Mouse (Mus musculus) urinary bladder, adult 18-20 months (tissue): ENCODE results near the gene Pms2.

Source experiments
- DNase-seq, 2 experiments: peaks; one replicate each; pipeline ENCODE4 v3.0.0; 2022; ENCODE audit warnings: low spot score in 2 of 2, mixed read lengths in 2 of 2

The Pms2 gene

DNA sequence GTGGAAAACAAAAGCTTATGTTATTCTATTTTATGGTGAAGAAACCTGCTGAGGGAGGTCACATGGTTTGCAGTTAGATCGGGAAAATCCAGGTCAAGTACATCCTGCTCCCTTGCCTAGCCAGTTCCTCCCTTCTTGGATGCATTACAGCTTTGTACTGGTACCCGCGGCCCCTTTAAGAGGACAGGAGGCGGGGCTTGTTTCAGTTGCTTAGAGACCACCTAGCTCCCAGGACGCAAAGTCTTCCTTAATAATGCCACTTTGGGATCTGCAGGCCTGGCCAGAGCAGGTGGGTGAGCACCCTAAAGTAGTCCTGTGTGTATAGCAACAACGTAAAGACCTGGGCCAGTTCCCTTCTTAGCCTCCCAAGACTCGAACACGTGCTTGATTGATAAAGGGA is 23.1 kb downstream of the Pms2 start, which contains the start of gene Rsph10b:
TSS of gene Rsph10b (plus strand) at position 205 of the 400 bp plus-strand sequence.
- DNase-seq, result no peak

DNA sequence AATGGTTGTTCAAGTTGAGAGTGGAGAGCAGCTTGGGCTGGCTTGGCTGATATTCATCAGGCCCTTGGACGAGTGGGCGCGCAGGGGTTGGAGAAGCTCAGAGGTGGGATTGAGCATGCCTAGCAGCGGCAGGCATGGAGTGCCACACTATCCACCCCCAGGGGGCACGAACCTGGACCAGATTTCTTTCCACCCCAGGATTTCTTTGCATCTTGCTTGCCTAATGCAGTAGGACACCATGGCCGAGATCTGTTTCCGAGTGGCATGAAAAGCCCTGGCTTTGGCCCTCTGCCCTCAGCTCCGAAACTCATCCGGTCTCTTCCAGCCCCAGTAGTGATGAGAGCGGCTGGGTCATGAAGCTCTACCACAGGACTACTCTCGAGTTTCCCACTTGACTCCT is 23.6 kb downstream of the Pms2 start:
- no peak for DNase-seq

- no peak for DNase-seq
Observed at GRCm38 (mm10) chr5:143933875-143934274, 24.1 kb downstream of the Pms2 start.

GRCm38 (mm10) chr5:143936156-143936555 is 26.4 kb downstream of the Pms2 start:
- DNase-seq, result no peak

DNA sequence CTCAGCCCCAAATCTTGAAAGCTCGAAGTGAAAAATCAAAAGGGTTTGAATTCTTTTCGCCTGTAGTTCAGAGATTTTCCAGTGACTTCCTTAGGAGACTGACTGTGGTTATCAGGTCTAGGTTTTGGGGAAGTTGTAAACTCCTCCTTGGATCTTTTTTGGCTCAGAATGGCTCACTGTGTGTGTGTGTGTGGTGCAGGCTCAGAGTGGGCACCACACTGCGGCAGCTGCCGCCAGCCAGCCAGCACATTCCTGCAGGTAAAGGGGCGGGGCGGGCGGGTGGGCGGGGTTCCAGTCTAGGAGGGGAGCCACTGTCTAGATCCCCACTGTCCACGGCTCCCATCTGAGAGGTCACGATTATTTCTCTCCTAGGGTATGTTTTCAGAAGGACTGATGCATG is 31.8 kb downstream of the Pms2 start:
- DNase-seq, result no peak

- DNase-seq, result no peak
Observed at GRCm38 (mm10) chr5:143943231-143944125, 33.7 kb downstream of the Pms2 start.

- DNase-seq, result no peak
Observed at GRCm38 (mm10) chr5:143948361-143948760, 38.6 kb downstream of the Pms2 start.

GRCm38 (mm10) chr5:143950016-143950415 is 40.3 kb downstream of the Pms2 start:
- no peak for DNase-seq

GRCm38 (mm10) chr5:143957101-143957500 is 47.3 kb downstream of the Pms2 start:
- DNase-seq, result no peak

DNA sequence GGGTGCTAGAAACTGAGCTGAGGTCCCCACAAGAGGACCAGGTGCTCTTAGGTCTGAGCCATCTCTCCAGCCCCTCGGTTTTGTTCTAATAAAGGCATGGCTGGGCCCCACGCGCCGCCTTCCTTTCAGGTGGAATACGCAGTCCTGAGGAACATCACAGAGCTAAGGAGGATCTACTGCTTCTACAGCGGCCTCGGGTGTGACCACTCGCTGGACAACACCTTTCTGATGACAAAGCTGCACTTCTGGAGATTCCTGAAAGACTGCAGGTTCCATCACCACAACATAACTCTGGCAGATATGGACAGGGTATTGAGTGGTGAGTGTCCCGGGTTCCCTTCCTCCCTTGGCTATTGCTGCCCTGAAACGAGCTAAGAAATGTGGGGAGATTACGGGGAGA is 49.8 kb downstream of the Pms2 start:
- DNase-seq, result no peak

GRCm38 (mm10) chr5:143961176-143961575 is 51.4 kb downstream of the Pms2 start:
- no peak for DNase-seq

DNA sequence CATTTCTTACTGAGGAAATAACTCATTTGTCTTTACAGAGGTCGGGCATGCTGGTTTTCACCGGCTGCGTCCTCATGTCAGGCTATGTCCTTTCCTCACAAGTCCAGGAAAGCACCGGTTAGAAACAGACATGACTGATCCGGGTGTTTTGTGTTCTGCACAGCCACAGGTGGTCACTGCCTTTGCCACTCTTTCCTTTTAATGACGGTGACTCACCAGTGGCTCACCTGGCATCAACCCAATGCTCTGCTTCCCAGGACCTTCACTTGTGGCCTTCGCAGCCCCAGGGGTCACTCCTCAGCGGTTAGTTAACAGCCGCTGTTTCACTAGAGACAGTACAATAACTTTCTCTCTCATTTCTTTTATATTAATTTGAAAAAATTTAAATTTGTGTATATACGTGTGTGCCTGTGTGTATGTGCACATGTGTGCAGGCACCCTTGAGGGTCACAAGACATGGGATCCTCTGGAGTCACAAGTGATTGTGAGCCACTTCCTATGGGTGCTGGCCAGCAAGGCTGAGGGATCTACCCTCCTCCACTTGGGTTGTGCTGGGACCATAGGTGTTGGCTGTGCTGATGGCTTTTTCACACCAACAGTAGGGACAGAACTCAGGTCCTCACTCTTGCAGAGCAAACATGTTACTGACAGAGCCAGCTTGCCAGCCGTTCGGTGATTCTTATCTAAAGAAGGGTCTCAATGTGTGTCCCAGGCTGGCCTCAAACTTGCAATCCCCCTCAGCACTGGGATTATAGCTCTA is 56.0 kb downstream of the Pms2 start:
- peak in 1 of 2 experiments; percentile 4 for DNase-seq

GRCm38 (mm10) chr5:143966671-143967070 is 56.9 kb downstream of the Pms2 start:
- no peak for DNase-seq

GRCm38 (mm10) chr5:143972628-143973027 is 62.9 kb downstream of the Pms2 start:
- DNase-seq, result no peak

DNA sequence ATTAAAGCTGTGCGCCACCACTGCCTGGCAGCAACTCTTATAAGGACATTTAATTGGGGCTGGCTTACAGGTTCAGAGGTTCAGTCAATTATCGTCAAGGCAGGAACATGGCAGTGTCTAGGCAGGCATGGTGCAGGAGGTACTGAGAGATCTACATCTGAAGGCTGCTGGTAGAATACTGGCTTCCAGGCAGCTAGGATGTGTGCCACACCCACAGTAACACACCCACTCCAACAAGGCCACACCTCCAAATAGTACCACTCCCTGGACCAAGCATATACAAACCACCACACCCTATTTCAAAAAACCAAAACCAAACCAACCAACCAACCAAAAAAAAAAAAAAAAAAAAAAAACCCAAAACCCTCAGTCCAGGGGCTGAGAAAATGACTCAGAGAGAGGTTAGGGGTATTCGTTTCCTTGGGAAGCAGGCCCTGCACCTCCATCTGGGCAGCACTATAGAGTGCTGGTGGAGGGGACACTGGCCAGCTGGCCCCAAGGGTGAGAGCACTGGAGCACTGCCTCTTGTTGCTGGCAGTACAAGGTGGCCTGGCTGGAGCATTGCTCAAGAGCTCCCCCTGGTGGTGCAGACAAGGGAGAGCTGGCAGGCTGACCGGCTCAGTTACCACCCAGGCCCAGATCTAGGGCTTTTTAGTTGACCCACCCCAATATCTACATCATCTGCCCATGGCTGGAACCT is 65.3 kb downstream of the Pms2 start:
- DNase-seq, result peak in 1 of 2 experiments; percentile 18

DNA sequence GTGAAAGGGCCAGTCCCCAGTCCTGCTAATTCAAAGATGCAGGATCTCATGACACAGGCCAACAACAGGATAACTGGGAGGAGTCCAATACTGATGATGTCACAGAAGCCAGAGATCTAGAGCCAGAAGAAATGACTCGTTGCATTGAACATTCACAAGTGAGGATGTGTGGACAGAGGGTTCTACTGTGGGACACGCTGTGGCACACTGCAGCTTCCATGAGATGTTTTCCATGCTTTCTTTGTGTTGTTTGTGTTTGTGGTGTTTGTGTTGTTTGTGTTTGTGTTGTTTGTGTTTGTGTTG is 65.8 kb downstream of the Pms2 start:
- DNase-seq, result no peak

DNA sequence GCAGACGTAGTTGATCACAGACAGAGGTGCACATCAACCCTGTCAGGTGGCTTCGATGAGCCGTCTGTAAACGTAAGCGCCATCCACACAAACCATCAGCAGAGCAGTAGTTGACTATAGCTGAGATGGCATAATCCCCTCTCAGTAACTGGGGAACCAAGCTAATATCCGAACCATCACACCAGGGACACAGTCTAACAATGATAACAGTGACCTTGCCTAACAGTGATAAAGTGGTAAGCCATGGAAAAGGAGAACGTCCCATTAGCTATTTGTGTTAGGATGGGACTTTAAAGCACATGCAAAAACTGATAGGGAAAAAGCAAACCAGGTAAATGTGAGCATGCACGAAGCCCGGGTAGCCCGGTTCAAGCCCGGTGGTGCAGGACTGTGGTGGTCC is 66.5 kb downstream of the Pms2 start:
- no peak for DNase-seq

GRCm38 (mm10) chr5:143976726-143977431 is 67.1 kb downstream of the Pms2 start:
- no peak for DNase-seq

DNA sequence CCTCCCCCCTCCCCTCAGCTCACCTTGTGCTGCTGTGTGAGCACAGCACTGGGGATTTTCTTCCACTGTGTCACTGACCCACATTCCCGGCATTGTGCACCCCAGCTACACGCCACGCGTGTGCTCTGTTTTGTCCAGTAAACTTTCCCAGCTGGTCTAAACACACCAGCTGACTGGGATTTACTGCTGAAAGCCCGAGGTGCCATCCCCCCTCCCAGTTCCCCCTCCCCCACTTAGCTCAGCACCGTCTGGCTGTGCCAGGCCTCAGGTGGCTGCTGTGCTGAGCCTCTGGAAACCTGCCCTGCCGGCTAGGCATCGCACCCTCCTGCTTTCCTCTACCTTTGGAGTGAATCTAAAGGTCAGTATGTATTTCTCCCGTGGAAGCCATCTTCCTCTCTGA is 71.1 kb downstream of the Pms2 start:
- DNase-seq, result no peak

GRCm38 (mm10) chr5:143982361-143982760 is 72.6 kb downstream of the Pms2 start:
- no peak for DNase-seq
